Mouse (Mus musculus) heart, embryonic 11.5 days (tissue): ENCODE data around the gene Dnah3. TPM values are rescaled to one million over a fixed set of nuclear protein-coding genes. Genes with fewer than 3 reads are reported as not detected.

Source experiments
- ATAC-seq: fragments of 200-750 bp; cut with Nextera tagmentation; replicated peaks from 2 replicates; pipeline ENCODE4 v1.8.0; 2017; ENCODE audit warnings: moderate library complexity; ENCODE audit not compliant: insufficient number of reproducible peaks, low FRiP score, low TSS enrichment
- H3K27ac ChIP-seq: fragments of 300-500 bp; sonication (generic); 2 replicates; pipeline ENCODE4 v1.5.1; 2014; ENCODE audit warnings: mild to moderate bottlenecking, low read depth, low read length
- H3K27me3 ChIP-seq: fragments of 300-500 bp; sonication (generic); 2 replicates; pipeline ENCODE4 v1.6.1; 2014; ENCODE audit warnings: mild to moderate bottlenecking, low read length, mixed read lengths; ENCODE audit not compliant: control insufficient read depth, insufficient read depth
- H3K36me3 ChIP-seq: fragments of 300-500 bp; sonication (generic); 2 replicates; pipeline ENCODE4 v1.6.1; 2014; ENCODE audit warnings: mild to moderate bottlenecking, low read length, moderate library complexity, mixed read lengths; ENCODE audit not compliant: control insufficient read depth, insufficient read depth
- H3K4me1 ChIP-seq: fragments of 300-500 bp; sonication (generic); 2 replicates; pipeline ENCODE4 v1.6.1; 2014; ENCODE audit warnings: low read length; ENCODE audit not compliant: control insufficient read depth, insufficient read depth
- H3K4me2 ChIP-seq: fragments of 300-500 bp; sonication (generic); 2 replicates; pipeline ENCODE4 v1.6.1; 2014; ENCODE audit warnings: mild to moderate bottlenecking, moderate library complexity
- H3K4me3 ChIP-seq: fragments of 300-500 bp; sonication (generic); 2 replicates; pipeline ENCODE4 v1.5.1; 2014; ENCODE audit warnings: low read depth, low read length
- H3K9ac ChIP-seq: fragments of 300-500 bp; sonication (generic); 2 replicates; pipeline ENCODE4 v1.6.1; 2014; ENCODE audit warnings: mild to moderate bottlenecking, low read depth, low read length, moderate library complexity
- H3K9me3 ChIP-seq: fragments of 300-500 bp; sonication (generic); replicated peaks from 2 replicates; pipeline ENCODE4 v1.6.1; 2016; ENCODE audit warnings: low read length; ENCODE audit not compliant: control insufficient read depth
- WGBS: fragments of 180-500 bp; shearing (Covaris S2); extraction: QIAGEN DNeasy Blood & Tissue Kit; methylation state at CpG from one replicate; pipeline ENCODE4 v1.1.7; 2014; ENCODE audit not compliant: insufficient replicate concordance; 5-methylcytosine and 5-hydroxymethylcytosine counted together
- polyA plus RNA-seq: library from polyadenylated mRNA; unstranded; fragments of >200 nt; fragmentation: Nextera tagmentation; extraction: Ambion mirVana; gene quantifications from 2 replicates; pipeline ENCODE4 v1.2.1, GENCODE M21; 2014

The Dnah3 gene
- polyA plus RNA-seq, 1 experiment from 2014 or later = not detected

DNA sequence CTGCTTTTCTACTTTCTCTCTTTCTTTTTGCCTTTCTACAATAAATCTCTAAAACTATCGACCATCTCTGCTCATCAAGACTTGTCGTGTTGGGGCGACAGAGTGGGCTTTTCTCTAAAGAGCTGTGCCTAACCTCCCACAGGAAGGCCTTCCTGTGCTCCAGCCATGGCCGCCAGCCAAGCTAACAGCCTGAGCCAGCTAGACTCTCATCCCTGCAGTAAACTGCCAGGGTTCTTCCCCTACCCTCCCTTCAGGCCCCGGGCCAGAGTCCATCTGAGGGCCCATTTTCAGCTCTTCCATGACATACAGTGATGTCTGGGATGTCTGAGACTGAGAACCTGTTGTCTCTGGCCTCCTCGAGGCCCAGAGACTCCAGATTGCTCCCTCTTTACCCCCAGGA is 118.8 kb downstream of the Dnah3 start:
- no peaks in the 10 kb centered on the region for H3K9me3 ChIP-seq
- H3K27ac ChIP-seq = no peak overlapping the region
- H3K4me3 ChIP-seq = no peak overlapping the region
- 79% methylated on average over 6 of the region's 6 CpGs for WGBS
- H3K4me1 ChIP-seq = no peaks in the 10 kb centered on the region
- no peak overlapping the region for H3K9ac ChIP-seq
- ATAC-seq = no peak
- no peak overlapping the region for H3K4me2 ChIP-seq
- H3K27me3 ChIP-seq = no peaks in the 10 kb centered on the region
- H3K36me3 ChIP-seq = no peaks in the 10 kb centered on the region

DNA sequence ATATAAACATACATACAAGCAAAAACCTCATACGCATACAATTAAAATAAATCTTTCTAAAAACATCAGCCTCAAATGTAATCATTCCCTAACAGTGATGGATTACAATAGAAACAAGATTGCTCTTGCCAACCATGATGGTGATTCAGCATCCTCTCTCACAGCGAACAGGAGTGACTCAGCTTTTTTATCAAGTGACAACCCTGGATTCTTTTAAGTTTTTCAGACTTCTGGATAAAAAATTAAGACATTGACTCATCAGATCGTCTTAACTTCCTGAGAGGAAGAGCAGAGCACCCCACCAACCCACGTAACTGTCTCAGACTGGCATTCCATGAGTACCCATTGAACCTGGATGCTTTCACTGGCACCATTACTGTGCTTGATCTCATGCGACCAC is 120.9 kb downstream of the Dnah3 start:
- Histone ChIP-seq H3K27me3 (no peaks in the 10 kb centered on the region), H3K4me3 (no peak overlapping the region), H3K4me1 (no peaks in the 10 kb centered on the region), H3K36me3 (no peaks in the 10 kb centered on the region), H3K9me3 (no peaks in the 10 kb centered on the region), H3K27ac (no peak overlapping the region), H3K9ac (no peak overlapping the region), H3K4me2 (no peak overlapping the region)
- 74% methylated on average over 5 of the region's 5 CpGs for WGBS
- ATAC-seq = no peak

DNA sequence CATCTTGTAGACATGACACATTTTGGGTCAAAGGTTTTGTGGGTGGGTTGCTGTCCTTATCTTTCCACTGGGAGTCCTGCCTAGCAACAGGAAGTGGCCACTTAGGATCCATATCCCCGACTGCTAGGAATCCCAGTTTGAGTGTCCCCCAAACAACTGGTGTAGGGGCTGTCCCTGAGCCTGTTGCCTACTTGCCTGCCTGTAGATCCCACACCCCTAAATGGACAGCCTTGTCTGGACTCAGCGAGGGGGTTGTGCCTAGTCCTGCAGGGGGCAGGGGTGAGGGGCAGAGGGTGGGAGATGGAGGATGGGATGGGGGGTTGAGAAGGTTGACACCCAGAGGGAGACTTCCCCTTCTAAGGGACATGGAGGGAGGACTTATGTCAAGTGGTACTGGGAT is 125.8 kb downstream of the Dnah3 start:
- Histone ChIP-seq H3K4me3 (no peak overlapping the region), H3K27ac (no peak overlapping the region), H3K4me1 (no peaks in the 10 kb centered on the region), H3K9me3 (no peaks in the 10 kb centered on the region), H3K9ac (no peak overlapping the region), H3K36me3 (no peaks in the 10 kb centered on the region), H3K27me3 (no peaks in the 10 kb centered on the region), H3K4me2 (no peak overlapping the region)
- WGBS = 43% methylated on average over 2 of the region's 2 CpGs
- no peak; the same call in 1 of the 2 replicates for ATAC-seq

DNA sequence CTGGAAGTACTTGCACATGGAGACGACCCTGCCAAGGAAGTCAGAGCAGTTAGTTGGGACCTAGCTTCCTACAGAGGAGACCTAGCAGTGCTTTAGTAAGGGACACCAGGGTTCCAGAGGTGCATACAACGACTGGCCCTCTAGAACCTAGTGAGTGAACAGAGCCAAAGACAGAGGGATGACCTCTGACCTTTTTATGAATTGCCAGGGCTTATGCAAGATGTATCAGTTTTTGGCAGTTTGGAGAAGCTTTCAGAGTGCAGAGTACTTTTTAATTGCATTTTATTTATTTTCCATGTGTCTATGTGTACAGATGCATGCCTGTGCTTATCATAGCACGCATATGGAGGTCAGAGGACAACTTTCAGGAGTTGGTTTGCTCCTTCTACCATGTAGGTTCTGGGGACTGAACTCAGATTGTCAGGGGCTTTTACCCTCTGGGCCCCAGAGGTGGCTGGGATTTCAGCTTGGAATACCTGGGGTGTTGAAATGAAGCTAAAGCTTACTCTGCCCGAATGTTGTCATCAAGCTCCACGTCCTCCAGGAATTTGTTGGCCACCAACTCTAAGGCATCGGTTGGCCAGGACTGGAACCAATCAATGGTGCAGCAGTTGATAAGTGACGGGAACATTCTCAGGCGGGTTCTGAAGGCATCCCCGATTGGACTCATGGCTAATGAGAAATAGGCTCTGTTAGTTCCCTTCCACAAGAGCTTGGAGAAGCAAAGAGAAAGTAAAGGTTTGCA is 129.3 kb downstream of the Dnah3 start:
- Histone ChIP-seq H3K4me3 (no peak overlapping the region), H3K36me3 (no peaks in the 10 kb centered on the region), H3K27ac (no peak overlapping the region), H3K9ac (no peak overlapping the region), H3K9me3 (no peaks in the 10 kb centered on the region), H3K4me1 (no peaks in the 10 kb centered on the region), H3K27me3 (no peaks in the 10 kb centered on the region), H3K4me2 (no peak overlapping the region)
- WGBS = 76% methylated on average over 9 of the region's 9 CpGs
- ATAC-seq = no peak

DNA sequence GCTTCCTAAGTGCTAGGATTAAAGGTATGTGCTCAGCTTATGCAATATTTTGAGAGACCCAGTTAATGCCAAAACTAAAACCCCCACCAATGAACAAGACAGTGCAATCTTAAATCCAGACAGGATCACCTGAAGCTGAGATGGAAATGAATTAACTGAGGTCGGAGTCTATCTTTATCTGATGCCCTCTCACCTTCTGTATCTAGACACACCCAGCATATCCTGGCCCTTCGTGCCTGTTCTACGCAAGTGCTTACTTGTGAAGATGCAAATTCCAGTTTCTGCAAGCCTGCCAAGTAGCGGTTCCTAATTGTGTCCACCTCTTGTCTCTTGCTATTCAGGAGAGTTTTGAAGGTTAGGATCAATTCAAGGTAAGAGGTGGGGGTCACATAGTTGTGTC is 129.9 kb downstream of the Dnah3 start:
- Histone ChIP-seq H3K9me3 (no peaks in the 10 kb centered on the region), H3K36me3 (no peaks in the 10 kb centered on the region), H3K9ac (no peak overlapping the region), H3K4me1 (no peaks in the 10 kb centered on the region), H3K27me3 (no peaks in the 10 kb centered on the region), H3K4me2 (no peak overlapping the region), H3K27ac (no peak overlapping the region), H3K4me3 (no peak overlapping the region)
- 85% methylated on average over 4 of the region's 4 CpGs for WGBS
- ATAC-seq = no peak

DNA sequence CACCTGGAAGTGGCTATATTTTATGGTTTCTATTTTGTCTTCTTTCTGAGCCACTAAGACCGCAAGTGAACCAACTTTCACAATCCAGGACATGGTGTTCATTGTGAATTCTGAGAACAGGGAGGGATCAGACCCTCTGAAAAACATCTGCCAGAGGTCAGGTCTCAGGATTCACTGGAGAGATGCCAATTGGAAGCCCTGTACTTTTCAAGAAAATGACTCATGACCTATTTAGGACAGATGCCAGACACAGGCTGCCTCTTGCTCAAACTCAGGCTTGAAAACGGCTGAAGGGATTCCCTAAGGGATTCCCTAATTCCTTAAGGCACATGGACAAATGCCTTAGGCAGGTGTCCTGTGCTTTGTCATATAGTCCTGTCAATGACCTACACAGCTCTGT is 134.0 kb downstream of the Dnah3 start:
- Histone ChIP-seq H3K4me2 (no peak overlapping the region), H3K36me3 (no peaks in the 10 kb centered on the region), H3K4me1 (no peaks in the 10 kb centered on the region), H3K9me3 (no peaks in the 10 kb centered on the region), H3K9ac (no peak overlapping the region), H3K27ac (no peak overlapping the region), H3K4me3 (no peak overlapping the region), H3K27me3 (no peaks in the 10 kb centered on the region)
- WGBS = 49% methylated on average over 2 of the region's 2 CpGs
- no peak for ATAC-seq

DNA sequence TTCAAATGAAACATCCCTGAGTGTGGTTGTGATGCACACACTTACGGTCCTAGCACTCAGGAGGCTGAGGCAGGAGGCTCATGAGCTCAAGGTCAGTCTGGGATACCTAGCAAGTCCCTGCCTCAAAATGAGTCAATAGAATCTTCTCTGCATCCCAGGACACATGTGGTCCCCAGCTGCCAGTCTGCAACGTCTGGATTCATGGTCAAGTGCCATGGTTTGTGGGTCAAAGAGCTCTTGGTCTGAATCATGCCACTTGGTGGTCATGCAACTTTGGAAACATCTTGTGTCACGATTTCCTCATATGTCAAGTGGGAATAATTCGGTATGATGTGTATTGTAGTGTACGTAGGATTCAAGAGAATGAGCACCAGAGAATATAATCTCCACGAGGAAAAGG is 134.5 kb downstream of the Dnah3 start:
- Histone ChIP-seq H3K4me3 (no peak overlapping the region), H3K4me2 (no peak overlapping the region), H3K27me3 (no peaks in the 10 kb centered on the region), H3K36me3 (no peaks in the 10 kb centered on the region), H3K9ac (no peak overlapping the region), H3K9me3 (no peaks in the 10 kb centered on the region), H3K4me1 (no peaks in the 10 kb centered on the region), H3K27ac (no peak overlapping the region)
- WGBS = 80% methylated on average over 6 of the region's 6 CpGs
- ATAC-seq = no peak

DNA sequence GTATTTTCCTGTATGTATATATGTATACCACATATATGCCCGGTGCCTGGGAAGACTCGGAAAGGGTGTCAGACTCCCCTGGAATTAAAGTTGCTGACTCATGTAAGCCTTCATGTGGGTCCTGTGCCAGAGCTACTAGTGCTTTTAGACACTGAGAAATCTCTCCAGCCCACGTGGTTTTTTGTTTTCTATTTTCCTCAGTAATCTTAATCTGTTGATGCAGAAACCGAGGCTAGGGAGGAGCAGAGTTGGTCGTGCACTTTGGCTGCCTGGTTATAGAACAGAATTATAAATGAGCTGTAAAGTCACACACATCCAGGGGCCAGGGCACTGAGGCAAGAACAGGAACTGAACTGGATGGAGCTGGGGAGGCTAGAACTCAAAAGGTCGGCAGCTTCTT is 135.1 kb downstream of the Dnah3 start:
- 79% methylated on average over 6 of the region's 6 CpGs for WGBS
- ATAC-seq = no peak

DNA sequence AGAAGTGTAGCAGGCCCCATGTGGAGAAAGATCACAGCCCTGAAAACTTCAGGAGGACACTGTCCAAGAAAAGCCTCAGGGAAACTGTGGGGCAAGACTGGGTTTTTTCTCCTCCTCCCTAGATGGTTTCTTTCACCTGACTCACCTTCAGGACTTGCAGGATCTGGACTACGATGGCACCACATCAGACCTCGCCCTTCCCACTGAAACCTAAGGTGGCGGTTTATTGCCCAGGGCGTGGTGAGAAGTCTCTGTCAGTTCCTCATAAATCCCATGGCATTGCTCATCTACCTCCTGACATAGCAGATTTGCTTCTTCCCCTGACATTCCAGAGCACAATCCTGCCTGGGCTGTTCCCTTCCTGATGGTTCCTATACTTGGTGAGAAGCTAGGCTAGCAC is 135.6 kb downstream of the Dnah3 start:
- Histone ChIP-seq H3K27ac (no peak overlapping the region), H3K27me3 (no peaks in the 10 kb centered on the region), H3K4me3 (no peak overlapping the region), H3K4me2 (no peak overlapping the region), H3K9ac (no peak overlapping the region), H3K36me3 (no peaks in the 10 kb centered on the region), H3K9me3 (no peaks in the 10 kb centered on the region), H3K4me1 (peaks cover 1% of the 10 kb centered on the region)
- ATAC-seq = no peak
- WGBS = 86% methylated on average over 4 of the region's 4 CpGs

More for the DNA sequence above, 135.1 kb downstream of the Dnah3 start:
- H3K4me3 ChIP-seq = no peak overlapping the region
- H3K27ac ChIP-seq = no peak overlapping the region
- no peaks in the 10 kb centered on the region for H3K4me1 ChIP-seq
- H3K4me2 ChIP-seq = no peak overlapping the region
- H3K9me3 ChIP-seq = no peaks in the 10 kb centered on the region
- no peaks in the 10 kb centered on the region for H3K36me3 ChIP-seq
- no peaks in the 10 kb centered on the region for H3K27me3 ChIP-seq
- H3K9ac ChIP-seq = no peak overlapping the region
